Mouse (Mus musculus): ENCODE data around the gene Ankrd39.

Gene Ankrd39

GRCm38 (mm10) chr1:36572709-36573108 is 25.5 kb upstream of the Ankrd39 start:
- DNase-seq (ENCODE audit: low read depth, low spot score): no peak

- DNase-seq (ENCODE audit: low read depth, low spot score): no peak
Observed at GRCm38 (mm10) chr1:36572140-36572700, 25.0 kb upstream of the Ankrd39 start.

GRCm38 (mm10) chr1:36571627-36572026 is 24.4 kb upstream of the Ankrd39 start:
- no peak for DNase-seq (ENCODE audit: low read depth, low spot score)

GRCm38 (mm10) chr1:36570320-36570719 is 23.1 kb upstream of the Ankrd39 start:
- no peak for DNase-seq (ENCODE audit: low read depth, low spot score)

GRCm38 (mm10) chr1:36569694-36570276 is 22.5 kb upstream of the Ankrd39 start:
- DNase-seq (ENCODE audit: low read depth, low spot score): no peak

GRCm38 (mm10) chr1:36568776-36569175 is 21.5 kb upstream of the Ankrd39 start:
- no peak for DNase-seq (ENCODE audit: low read depth, low spot score)

GRCm38 (mm10) chr1:36567818-36568603 is 20.8 kb upstream of the Ankrd39 start:
- DNase-seq (ENCODE audit: low read depth, low spot score): no peak

GRCm38 (mm10) chr1:36566425-36566824 is 19.2 kb upstream of the Ankrd39 start:
- no peak for DNase-seq (ENCODE audit: low read depth, low spot score)

GRCm38 (mm10) chr1:36564101-36564500 is 16.9 kb upstream of the Ankrd39 start:
- DNase-seq (ENCODE audit: low read depth, low spot score): no peak

GRCm38 (mm10) chr1:36563632-36564031 is 16.4 kb upstream of the Ankrd39 start:
- DNase-seq (ENCODE audit: low read depth, low spot score): no peak

GRCm38 (mm10) chr1:36563197-36563596 is 16.0 kb upstream of the Ankrd39 start:
- no peak for DNase-seq (ENCODE audit: low read depth, low spot score)

GRCm38 (mm10) chr1:36562388-36562787 is 15.1 kb upstream of the Ankrd39 start:
- no peak for DNase-seq (ENCODE audit: low read depth, low spot score)

- DNase-seq (ENCODE audit: low read depth, low spot score): no peak
Observed at GRCm38 (mm10) chr1:36560903-36561302, 13.7 kb upstream of the Ankrd39 start.

GRCm38 (mm10) chr1:36559888-36560287 is 12.6 kb upstream of the Ankrd39 start:
- peak; percentile 18 for DNase-seq (ENCODE audit: low read depth, low spot score)

GRCm38 (mm10) chr1:36559256-36559655 is 12.0 kb upstream of the Ankrd39 start:
- no peak for DNase-seq (ENCODE audit: low read depth, low spot score)

GRCm38 (mm10) chr1:36558031-36558993 is 11.1 kb upstream of the Ankrd39 start, which contains the start of gene Sema4c:
Gene Sema4c (minus strand): TSS chr1:36558349.
- peak; percentile 82 for DNase-seq (ENCODE audit: low read depth, low spot score)

- DNase-seq (ENCODE audit: low read depth, low spot score): no peak
Observed at GRCm38 (mm10) chr1:36557457-36558011, 10.3 kb upstream of the Ankrd39 start.

- peak; percentile 87 for DNase-seq (ENCODE audit: low read depth, low spot score)
Observed at GRCm38 (mm10) chr1:36556553-36557456, 9.6 kb upstream of the Ankrd39 start.

- DNase-seq (ENCODE audit: low read depth, low spot score): peak; percentile 23
Observed at GRCm38 (mm10) chr1:36555798-36556395, 8.7 kb upstream of the Ankrd39 start.

Measured in CD4-positive, CD25-positive, alpha-beta regulatory T cell, adult 2 months (primary cell).